Mouse (Mus musculus): ENCODE measurements around the gene Kdm4a.

- no peak for TF ChIP-seq CTCF (conservative IDR thresholded peaks at IDR 0.05; ENCODE audit: low read length)
- TF ChIP-seq NANOG (IDR thresholded peaks at IDR 0.05; ENCODE audit: borderline replicate concordance, low read length): no peak
- TF ChIP-seq POU5F1 (IDR thresholded peaks at IDR 0.05; ENCODE audit: borderline replicate concordance, low read length): no peak
These were observed 76.5 kb downstream of the Kdm4a start for GRCm38 (mm10) chr4:118103280-118103830.

Data from E14TG2a.4 (cell line).